Comparison of ENCODE assay signal across 8 mouse cellular contexts in genomic region chr9:96696141-96696561, GRCm38 (mm10). TPM values are rescaled to one million over a fixed set of nuclear protein-coding genes. Genes with fewer than 3 reads are reported as not detected.
A peak's percentile ranks its signal among the peaks of the same experiment; 100 is the strongest.
DNase-seq lines count a peak whose midpoint lies in the region; ATAC-seq lines count a peak whose summit lies in the region.

No protein-coding gene starts in this region.

- 0 out of 2 replicates have a peak, but pooled peaks cover 5% of the 10 kb centered on the region for H3K4me1 ChIP-seq in lung, embryonic 16.5 days (replicated peaks; ENCODE audit: control insufficient read depth, insufficient read depth, low read length)
- H3K4me1 ChIP-seq in heart, embryonic 15.5 days (replicated peaks) = peaks cover 29% of the 10 kb centered on the region
- H3K4me1 ChIP-seq in hindbrain, embryonic 11.5 days (replicated peaks; ENCODE audit: control insufficient read depth, insufficient read depth, low read length) = no peaks in the 10 kb centered on the region

- DNase-seq in lung, postnatal 25 days (ENCODE audit: low spot score) = no peak
- DNase-seq in left cerebral cortex, postnatal 25 days (ENCODE audit: low spot score in 2 of 2) = peak; percentile 78 to 93
- DNase-seq in thymus, postnatal 25 days = peak; percentile 58
- DNase-seq in adrenal gland, adult 8-10 months = no peak
- DNase-seq in hindbrain, embryonic 11.5 days (ENCODE audit: low spot score) = no peak
- no peak for DNase-seq in adipocyte (ENCODE audit: low spot score)

- peak overlapping the region; percentile 60 for H3K27ac ChIP-seq in lung, embryonic 16.5 days (ENCODE audit: low read length)
- H3K27ac ChIP-seq in heart, embryonic 15.5 days = peak overlapping the region; percentile 87
- no peak overlapping the region for H3K27ac ChIP-seq in hindbrain, embryonic 11.5 days (ENCODE audit: low read depth, low read length)

- H3K27me3 ChIP-seq in lung, embryonic 16.5 days (ENCODE audit: control insufficient read depth, insufficient read depth, low read depth, low read length) = no peaks in the 10 kb centered on the region
- H3K27me3 ChIP-seq in heart, embryonic 15.5 days = no peaks in the 10 kb centered on the region
- no peaks in the 10 kb centered on the region for H3K27me3 ChIP-seq in hindbrain, embryonic 11.5 days (ENCODE audit: control insufficient read depth, insufficient read depth, low read length)

- peak; percentile 82 for ATAC-seq in lung, embryonic 16.5 days (ENCODE audit: low read depth)
- peak; percentile 59 for ATAC-seq in heart, embryonic 15.5 days (replicated peaks; ENCODE audit: insufficient number of reproducible peaks, insufficient read depth, low FRiP score, low read depth)
- ATAC-seq in hindbrain, embryonic 11.5 days (ENCODE audit: low FRiP score) = no peak

- no peak overlapping the region for H3K9ac ChIP-seq in lung, embryonic 16.5 days (ENCODE audit: low read length)
- peak overlapping the region; percentile 28 for H3K9ac ChIP-seq in heart, embryonic 15.5 days
- H3K9ac ChIP-seq in hindbrain, embryonic 11.5 days (ENCODE audit: low read depth, low read length) = no peak overlapping the region

- H3K9me3 ChIP-seq in lung, embryonic 16.5 days (ENCODE audit: control insufficient read depth, low read length) = peaks cover 5% of the 10 kb centered on the region; the same call in 1 of the 2 replicates
- H3K9me3 ChIP-seq in heart, embryonic 15.5 days (replicated peaks) = peaks cover 8% of the 10 kb centered on the region; the same call in 1 of the 2 replicates
- H3K9me3 ChIP-seq in hindbrain, embryonic 11.5 days (ENCODE audit: control insufficient read depth, low read length) = no peaks in the 10 kb centered on the region

- 61% methylated on average over 12 of the region's 12 CpGs for WGBS in lung, embryonic 16.5 days
- 33% methylated on average over 12 of the region's 12 CpGs for WGBS in heart, embryonic 15.5 days
- WGBS in hindbrain, embryonic 11.5 days = 86% methylated on average over 12 of the region's 12 CpGs

- peaks cover 7% of the 10 kb centered on the region for H3K36me3 ChIP-seq in lung, embryonic 16.5 days (ENCODE audit: control insufficient read depth, insufficient read depth, low read length)
- H3K36me3 ChIP-seq in heart, embryonic 15.5 days = peaks cover 17% of the 10 kb centered on the region
- H3K36me3 ChIP-seq in hindbrain, embryonic 11.5 days (ENCODE audit: control insufficient read depth, insufficient read depth, low read length) = no peaks in the 10 kb centered on the region

- intact Hi-C loops in left cerebral cortex, postnatal 25 days (cut with DNase I) = no loop called here

- no peak overlapping the region for H3K4me3 ChIP-seq in lung, embryonic 16.5 days (ENCODE audit: low read length)
- H3K4me3 ChIP-seq in heart, embryonic 15.5 days = 0 out of 2 replicates have a peak overlapping the region, but pooled peaks have one; percentile 7
- H3K4me3 ChIP-seq in hindbrain, embryonic 11.5 days (ENCODE audit: low read depth, low read length) = no peak overlapping the region

- H3K4me2 ChIP-seq in lung, embryonic 16.5 days (ENCODE audit: low read depth, low read length) = no peak overlapping the region
- peak overlapping the region; percentile 38; the same call in 1 of the 2 replicates for H3K4me2 ChIP-seq in heart, embryonic 15.5 days
- H3K4me2 ChIP-seq in hindbrain, embryonic 11.5 days (replicated peaks; ENCODE audit: low read depth, low read length) = no peak overlapping the region

RNA-seq across cellular contexts. Expression of gene Zbtb38, which starts 56.5 kb away (rescaled TPM):
- polyA plus RNA-seq in lung, embryonic 16.5 days (2015; fragmentation: Nextera tagmentation; extraction: Ambion mirVana) = 27.2 and 29.2 TPM in 2 replicates
- 28.7 and 29.8 TPM in 2 replicates for polyA plus RNA-seq in heart, embryonic 15.5 days (2015; fragmentation: Nextera tagmentation; extraction: Ambion mirVana)
- 10 to 100 TPM; 57.6 to 58.8 TPM for total RNA-seq in left cerebral cortex, postnatal 25 days (2021)
- total RNA-seq in adrenal gland, adult 8-10 months (2022) = 10 to 100 TPM; 55.4 to 88.4 (median 70.5) TPM
- 11.1 and 14.3 TPM in 2 replicates for polyA plus RNA-seq in hindbrain, embryonic 11.5 days (2014; fragmentation: Nextera tagmentation; extraction: Ambion mirVana)

Comparison
In these comparisons a context has a peak if more than half of its experiments do, and no peak if none do; other contexts are left out.
1. DNase-seq: peak in left cerebral cortex, postnatal 25 days (2 of 2) and thymus, postnatal 25 days (single experiment); none in lung, postnatal 25 days (single experiment), adrenal gland, adult 8-10 months (single experiment), hindbrain, embryonic 11.5 days (single experiment) and adipocyte (single experiment).